Mouse (Mus musculus) heart, postnatal 0 days (tissue): ENCODE measurements around the gene Gm10337.

Experiments
- CTCF ChIP-seq: IDR thresholded peaks from 2 replicates; pipeline ENCODE4 v1.5.1; 2016; ENCODE audit warnings: antibody characterized with exemption, control low read depth, low read depth
- EP300 ChIP-seq: IDR thresholded peaks from 2 replicates; pipeline ENCODE4 v1.6.1; 2016; ENCODE audit warnings: antibody characterized with exemption, low read depth

- no peak for TF ChIP-seq EP300
- TF ChIP-seq CTCF, result peak; percentile 39
These were observed 39.9 kb upstream of the Gm10337 start for GRCm38 (mm10) chr15:102463666-102464065.
